22 mouse cellular contexts compared by ENCODE assay signal in the genomic region with DNA sequence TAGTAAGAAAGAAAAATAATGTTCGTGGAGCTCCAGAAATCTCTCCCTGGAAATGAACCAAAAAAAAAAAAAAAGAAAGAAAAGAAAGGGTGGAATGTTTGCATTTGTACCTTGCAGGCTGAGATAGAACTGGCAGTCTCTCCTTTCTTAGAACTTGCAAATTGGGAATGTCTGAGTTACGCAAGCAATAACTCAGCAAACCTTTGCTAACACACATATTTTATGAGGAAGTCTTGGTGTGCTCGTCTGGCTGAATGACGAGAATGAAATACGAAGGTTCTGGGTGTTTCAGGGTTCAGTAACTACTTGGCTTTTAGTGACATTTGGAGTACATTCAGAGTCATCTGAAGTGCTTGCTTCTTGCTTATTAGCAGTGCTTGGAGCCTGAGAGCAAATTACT.
"Had no signal": no experiment of that assay in that cellular context is flagged by ENCODE, and none has a peak within 500 bp of the region (broad histone marks: within the 10 kb centered on the region; RNA-seq: fewer than 3 reads in every experiment).

No protein-coding gene starts in this region.

- DNase-seq: kidney, adult 2 months; kidney, postnatal 25 days; layer of hippocampus, adult 9-11 months; liver; right cerebral cortex, adult 18-20 months; right cerebral cortex, postnatal 14 days; spleen, adult 18-20 months; thymus, adult 18-20 months; thymus, postnatal 36 days had no signal

- H3K27ac ChIP-seq: kidney, postnatal 0 days; layer of hippocampus, adult 2 months; limb, embryonic 10.5 days; limb, embryonic 13.5 days; liver, embryonic 12.5 days; liver, embryonic 15.5 days; macrophage; midbrain, embryonic 12.5 days; midbrain, embryonic 15.5 days; neural tube, embryonic 12.5 days; neural tube, embryonic 15.5 days; stomach, embryonic 15.5 days had no signal

- H3K4me3 ChIP-seq: layer of hippocampus, adult 2 months; limb, embryonic 10.5 days; limb, embryonic 13.5 days; liver, embryonic 12.5 days; liver, embryonic 15.5 days; midbrain, embryonic 12.5 days; midbrain, embryonic 15.5 days; neural tube, embryonic 12.5 days; neural tube, embryonic 15.5 days; stomach, embryonic 15.5 days had no signal

- H3K4me1 ChIP-seq: limb, embryonic 10.5 days; limb, embryonic 13.5 days; liver, embryonic 12.5 days; liver, embryonic 15.5 days; midbrain, embryonic 12.5 days; midbrain, embryonic 15.5 days; neural tube, embryonic 12.5 days; neural tube, embryonic 15.5 days; stomach, embryonic 15.5 days had no signal

- ATAC-seq: intestine, postnatal 0 days; liver, embryonic 12.5 days; midbrain, embryonic 15.5 days had no signal

- H3K9me3 ChIP-seq: limb, embryonic 10.5 days; limb, embryonic 13.5 days; liver, embryonic 12.5 days; liver, embryonic 15.5 days; midbrain, embryonic 12.5 days; midbrain, embryonic 15.5 days; neural tube, embryonic 12.5 days; neural tube, embryonic 15.5 days; stomach, embryonic 15.5 days had no signal

- H3K9ac ChIP-seq: limb, embryonic 13.5 days; liver, embryonic 12.5 days; liver, embryonic 15.5 days; midbrain, embryonic 12.5 days; midbrain, embryonic 15.5 days; neural tube, embryonic 12.5 days; neural tube, embryonic 15.5 days; stomach, embryonic 15.5 days had no signal

- H3K4me2 ChIP-seq: limb, embryonic 13.5 days; liver, embryonic 12.5 days; liver, embryonic 15.5 days; midbrain, embryonic 12.5 days; midbrain, embryonic 15.5 days; neural tube, embryonic 12.5 days; neural tube, embryonic 15.5 days; stomach, embryonic 15.5 days had no signal

- H3K36me3 ChIP-seq: limb, embryonic 10.5 days; limb, embryonic 13.5 days; liver, embryonic 12.5 days; liver, embryonic 15.5 days; midbrain, embryonic 12.5 days; midbrain, embryonic 15.5 days; neural tube, embryonic 12.5 days; neural tube, embryonic 15.5 days; stomach, embryonic 15.5 days had no signal

- H3K27me3 ChIP-seq: limb, embryonic 13.5 days; liver, embryonic 12.5 days; liver, embryonic 15.5 days; midbrain, embryonic 12.5 days; midbrain, embryonic 15.5 days; neural tube, embryonic 12.5 days; neural tube, embryonic 15.5 days; stomach, embryonic 15.5 days had no signal
